In genomic region chr6:73153675-73154074, GRCm38 (mm10) we compare ENCODE assay signal across 7 mouse cellular contexts.
DNase-seq lines count a peak whose midpoint lies in the region; TF ChIP-seq lines count a peak whose summit lies in the region.

No protein-coding gene starts in this region.

- no peak overlapping the region for H3K27ac ChIP-seq in kidney, adult 2 months (ENCODE audit: insufficient read depth, low read depth, low read length)
- no peak overlapping the region for H3K27ac ChIP-seq in limb, embryonic 10.5 days

- H3K4me1 ChIP-seq in kidney, adult 2 months (ENCODE audit: control insufficient read depth, insufficient read depth, low read length), result no peaks in the 10 kb centered on the region
- no peaks in the 10 kb centered on the region for H3K4me1 ChIP-seq in limb, embryonic 10.5 days

- WGBS in kidney, adult 2 months, result 0% methylated on average over 1 of the region's 1 CpGs
- 3% methylated on average over 1 of the region's 1 CpGs for WGBS in limb, embryonic 10.5 days

- no peaks in the 10 kb centered on the region for H3K27me3 ChIP-seq in kidney, adult 2 months (replicated peaks; ENCODE audit: control insufficient read depth, insufficient read depth, low read length)
- no peaks in the 10 kb centered on the region for H3K27me3 ChIP-seq in limb, embryonic 10.5 days (ENCODE audit: low read depth, poor library complexity, severe bottlenecking)

- peak; percentile 77 to 82 for DNase-seq in adrenal gland, adult 18-20 months (ENCODE audit: low spot score in 2 of 2)
- peak; percentile 95 for DNase-seq in embryo, embryonic 10 days (ENCODE audit: low spot score)
- peak; percentile 64 to 73 for DNase-seq in gastrocnemius, postnatal 36 days
- DNase-seq in kidney, adult 2 months, result peak; percentile 81
- peak; percentile 91 for DNase-seq in limb, embryonic 10.5 days (ENCODE audit: low spot score)
- DNase-seq in monocyte, adult 2 months (ENCODE audit: low read depth in 1 of 2, low spot score in 2 of 2), result peak; percentile 11 to 45
- peak; percentile 52 to 54 for DNase-seq in spleen, postnatal 36 days (ENCODE audit: low spot score in 2 of 2)

- peak; percentile 89 for TF ChIP-seq CTCF in kidney, adult 2 months (conservative IDR thresholded peaks at IDR 0.05; ENCODE audit: insufficient read depth, insufficient read length, low read depth, low read length)

- no peak for TF ChIP-seq POLR2A in kidney, adult 2 months (IDR thresholded peaks at IDR 0.05; ENCODE audit: low read depth, low read length)

- intact Hi-C loops in gastrocnemius, postnatal 36 days (cut with DNase I), result loop anchor here (5.0 kb wide), 2 partner anchors 74 to 216 kb away; no protein-coding TSS in a partner anchor

- H3K36me3 ChIP-seq in kidney, adult 2 months (ENCODE audit: control insufficient read depth, insufficient read depth, low read length), result no peaks in the 10 kb centered on the region
- no peaks in the 10 kb centered on the region for H3K36me3 ChIP-seq in limb, embryonic 10.5 days

- H3K4me3 ChIP-seq in kidney, adult 2 months (ENCODE audit: insufficient read depth, low read depth, low read length), result no peak overlapping the region
- H3K4me3 ChIP-seq in limb, embryonic 10.5 days, result no peak overlapping the region

- H3K9me3 ChIP-seq in limb, embryonic 10.5 days (replicated peaks), result no peaks in the 10 kb centered on the region

Comparison
In these comparisons a context has a peak if more than half of its experiments do, and no peak if none do; other contexts are left out.
1. DNase-seq: peak in every context shown above with its lines; median percentile 95 in embryo, embryonic 10 days; 91 in limb, embryonic 10.5 days; 81 in kidney, adult 2 months; 80 in adrenal gland, adult 18-20 months; 68 in gastrocnemius, postnatal 36 days; 53 in spleen, postnatal 36 days; 28 in monocyte, adult 2 months.